Mouse (Mus musculus) urinary bladder, postnatal 14 days (tissue): ENCODE results near the gene Emilin3.

Experiments
- DNase-seq: peaks from one replicate; pipeline ENCODE4 v3.0.0; 2021; ENCODE audit warnings: low spot score

Gene Emilin3

DNA sequence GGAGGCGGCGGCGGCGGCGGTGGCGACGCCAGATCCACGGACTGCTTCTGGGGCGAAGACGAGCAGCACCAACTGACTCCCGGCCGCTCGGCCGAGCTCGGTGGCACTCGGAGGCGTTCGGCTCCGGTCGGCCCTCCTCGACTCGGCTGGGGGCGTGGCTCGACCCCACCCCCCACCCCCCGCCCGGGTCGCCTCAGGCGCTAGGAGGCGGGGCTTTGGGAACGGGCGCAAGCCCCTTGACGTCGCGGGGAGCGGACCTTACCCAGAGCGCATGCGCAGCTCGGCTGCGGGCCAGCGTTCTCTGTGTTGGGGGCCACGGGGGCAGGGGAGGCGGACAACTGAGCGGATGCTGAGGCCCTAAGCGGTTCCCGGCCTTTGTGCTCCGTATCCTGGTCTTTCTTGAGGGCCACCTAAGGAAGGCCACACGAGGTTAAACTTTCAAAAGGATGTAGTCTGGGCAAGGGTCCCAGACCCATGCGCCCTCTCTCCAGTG lies 39.2 kb downstream of the Emilin3 start, which contains the start of gene Zhx3:
TSS of gene Zhx3 (minus strand) at position 109 of the 493 bp plus-strand sequence.
- peak; percentile 91 for DNase-seq

DNA sequence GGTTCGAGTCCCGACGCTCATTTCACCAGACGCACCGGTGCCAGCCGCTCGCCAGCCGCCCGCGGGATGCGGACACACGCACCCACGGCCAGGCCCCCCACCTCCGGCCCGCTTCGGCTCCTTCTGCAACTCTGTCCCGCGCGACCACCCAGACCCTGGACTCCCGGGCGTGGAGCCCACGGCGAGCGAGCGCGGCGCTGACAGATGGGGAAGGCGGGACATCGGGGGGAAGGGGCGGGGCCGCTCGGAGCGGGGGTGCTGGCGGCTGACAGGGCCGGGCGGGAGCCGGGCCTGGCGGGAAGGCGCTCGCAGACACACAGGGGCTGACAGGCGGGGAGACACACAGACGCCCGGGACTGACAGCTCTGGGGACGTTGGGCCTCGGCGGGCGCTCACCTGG lies 39.7 kb downstream of the Emilin3 start:
- peak; percentile 74 for DNase-seq

DNA sequence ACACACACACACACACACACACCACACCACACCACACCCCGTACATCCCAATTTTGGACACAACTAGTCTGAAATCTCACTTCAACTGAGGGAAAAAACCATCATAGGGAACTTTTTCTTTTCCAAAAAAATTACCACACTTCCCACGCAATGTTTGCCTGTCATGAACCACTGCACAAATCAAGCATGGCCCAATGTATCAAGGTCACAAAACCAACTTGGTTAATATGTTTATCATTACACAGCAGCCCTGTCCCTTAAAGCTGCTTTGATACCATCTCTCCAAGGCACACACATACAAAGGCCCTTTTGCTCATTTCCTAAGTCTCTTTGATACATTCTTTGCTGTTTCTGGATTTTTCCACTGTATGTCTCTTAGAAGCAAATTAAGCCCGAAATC lies 40.8 kb downstream of the Emilin3 start:
- no peak for DNase-seq

DNA sequence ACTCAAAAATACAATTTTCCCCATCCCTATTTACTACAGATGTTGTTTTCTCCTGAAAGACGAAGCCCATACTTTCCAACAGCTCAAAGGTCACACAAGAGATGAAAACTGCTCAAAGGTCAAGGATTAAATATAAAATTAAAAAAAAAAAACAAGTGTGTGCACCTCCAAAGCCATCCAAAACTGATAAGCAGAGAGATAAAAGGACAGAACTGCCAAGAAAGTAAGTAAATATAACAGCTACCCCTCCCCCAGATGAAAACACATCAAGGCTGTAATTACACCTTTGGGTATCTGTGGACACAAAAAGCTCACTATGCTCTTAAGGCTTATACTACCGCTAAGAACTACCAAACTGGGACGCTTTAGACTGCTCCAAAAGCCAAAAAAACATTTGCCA lies 42.7 kb downstream of the Emilin3 start:
- no peak for DNase-seq

DNA sequence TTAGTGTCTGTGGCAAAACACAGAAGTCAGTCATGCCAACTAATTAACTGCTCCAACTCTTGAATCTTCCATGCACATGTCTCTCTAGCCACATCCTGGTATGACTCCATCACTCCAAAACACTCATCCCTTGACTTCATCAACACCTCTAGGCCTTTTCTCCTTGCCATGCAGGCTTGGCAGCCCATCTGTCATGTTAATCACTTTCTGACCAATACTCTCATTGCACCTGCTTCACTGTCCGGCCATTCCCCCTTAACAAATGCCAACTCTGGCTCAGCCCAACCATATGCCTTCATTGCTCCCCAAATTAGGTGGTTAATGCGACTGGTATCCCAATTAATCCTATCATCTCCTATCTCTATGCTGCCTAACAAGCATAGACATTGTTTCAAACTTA lies 46.9 kb downstream of the Emilin3 start:
- no peak for DNase-seq

DNA sequence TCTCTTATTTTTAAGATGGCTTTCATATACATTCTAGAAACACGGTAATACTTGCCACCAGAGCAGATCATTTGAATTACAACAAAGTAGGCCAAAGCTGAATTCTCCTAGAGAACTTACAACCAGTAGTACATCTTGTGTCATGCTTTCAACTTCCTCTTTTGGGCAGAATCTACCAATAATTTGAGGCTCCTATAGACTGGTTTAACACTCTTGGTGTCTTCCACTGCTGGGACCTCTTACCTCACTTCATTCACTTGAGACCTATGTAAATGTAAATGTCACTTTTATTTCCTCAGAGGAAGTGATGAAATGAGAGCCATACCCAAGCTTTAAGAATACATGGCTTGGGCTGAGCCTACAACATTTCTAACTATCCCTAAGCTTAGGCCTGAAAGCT lies 48.0 kb downstream of the Emilin3 start:
- DNase-seq: no peak

DNA sequence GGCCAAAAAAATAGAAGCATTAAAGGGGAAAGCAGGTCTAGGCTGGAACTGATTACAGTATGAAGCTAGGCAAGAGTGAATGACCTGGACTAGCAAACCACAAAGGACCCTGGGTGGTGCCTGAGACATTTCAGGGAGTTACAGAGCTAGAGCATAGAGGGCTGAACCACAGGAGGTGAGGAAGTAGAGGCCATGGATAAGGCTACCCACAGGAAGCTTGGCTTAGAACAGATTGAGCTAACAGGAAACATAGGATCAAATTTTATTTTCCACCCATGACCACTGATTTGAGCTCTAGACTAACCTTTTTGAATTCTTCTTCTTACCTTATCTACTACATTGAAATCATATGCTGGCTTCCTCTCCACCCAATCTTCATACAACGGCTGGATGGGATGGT lies 51.8 kb downstream of the Emilin3 start:
- no peak for DNase-seq
